Comparison of ENCODE assay signal across 21 mouse cellular contexts in genomic region chr17:75051440-75051925, GRCm38 (mm10). TPM values are rescaled to one million over a fixed set of nuclear protein-coding genes. Genes with fewer than 3 reads are reported as not detected.
A peak's percentile ranks its signal among the peaks of the same experiment; 100 is the strongest.
DNase-seq lines count a peak whose midpoint lies in the region; TF ChIP-seq lines count a peak whose summit lies in the region.
"Had no signal": no experiment of that assay in that cellular context is flagged by ENCODE, and none has a peak within 500 bp of the region (broad histone marks: within the 10 kb centered on the region; RNA-seq: fewer than 3 reads in every experiment).

No protein-coding gene starts in this region.

- no peak overlapping the region for H3K27ac ChIP-seq in gastrocnemius, adult 2 months
- H3K27ac ChIP-seq: embryonic facial prominence, embryonic 15.5 days; forebrain, embryonic 12.5 days; heart, adult 2 months; heart, embryonic 15.5 days; hindbrain, embryonic 10.5 days; hindbrain, embryonic 14.5 days; intestine, embryonic 15.5 days had no signal

- intact Hi-C loops in gastrocnemius, adult 2 months (cut with DNase I), result no loop called here

- H3K4me3 ChIP-seq in gastrocnemius, adult 2 months, result no peak overlapping the region
- H3K4me3 ChIP-seq: embryonic facial prominence, embryonic 15.5 days; erythroblast, embryonic 14.5 days; forebrain, embryonic 12.5 days; heart, adult 2 months; heart, embryonic 15.5 days; hindbrain, embryonic 10.5 days; intestine, embryonic 15.5 days had no signal

- peak; percentile 35 for DNase-seq in adrenal gland, adult 2 months
- DNase-seq in adrenal gland, postnatal 25 days, result no peak
- peak; percentile 32 for DNase-seq in gastrocnemius, adult 2 months
- DNase-seq in gastrocnemius, postnatal 4 days (ENCODE audit: low spot score in 2 of 2), result no peak
- peak; percentile 75 for DNase-seq in 3T3-L1 (ENCODE audit: low read depth, low spot score)
- peak; percentile 36 for DNase-seq in adrenal gland, postnatal 14 days
- DNase-seq in lung, postnatal 36 days, result no peak
- DNase-seq: cerebellum, adult 18-20 months; cerebellum, adult 9-11 months; cerebellum, postnatal 36 days; gastrocnemius, postnatal 14 days; heart, postnatal 14 days; kidney, adult 18-20 months had no signal

- TF ChIP-seq CTCF in gastrocnemius, adult 2 months (IDR thresholded peaks at IDR 0.05), result no peak

RNA-seq across cellular contexts. Expression of gene Ltbp1, which starts 46.1 kb away (rescaled TPM):
- 10 to 100 TPM; 12.7 to 15.1 TPM for total RNA-seq in adrenal gland, adult 2 months (2021)
- 13.0 and 13.4 TPM in 2 replicates for polyA plus RNA-seq in adrenal gland, adult 2 months (2012; rRNA removed)
- 9.6 and 11.0 TPM in 2 replicates for total RNA-seq in adrenal gland, postnatal 25 days (2021)
- total RNA-seq in gastrocnemius, adult 2 months (2021), result 10 to 100 TPM in 1 of 2 experiments, 1 to 10 TPM in 1; 8.9 to 11.0 TPM
- total RNA-seq in gastrocnemius, postnatal 4 days (2021), result 10 to 100 TPM; 36.2 to 37.0 TPM
- total RNA-seq in adrenal gland, postnatal 14 days (2021), result 12.7 and 15.8 TPM in 2 replicates

Comparison
In these comparisons a context has a peak if more than half of its experiments do, and no peak if none do; other contexts are left out.
1. DNase-seq: peak in adrenal gland, adult 2 months (single experiment), gastrocnemius, adult 2 months (single experiment), 3T3-L1 (single experiment) and adrenal gland, postnatal 14 days (single experiment); none in adrenal gland, postnatal 25 days (single experiment), gastrocnemius, postnatal 4 days (0 of 2) and lung, postnatal 36 days (single experiment).